Mouse (Mus musculus): ENCODE measurements around the gene Igsf8.

- TF ChIP-seq CTCF (IDR thresholded peaks at IDR 0.05; ENCODE audit: extremely low read depth, insufficient read depth, insufficient read length, insufficient replicate concordance), result no peak
- no peak for TF ChIP-seq POLR2A (IDR thresholded peaks at IDR 0.05; ENCODE audit: low read depth, low read length)
Observed at GRCm38 (mm10) chr1:172281522-172282254, 20.2 kb downstream of the Igsf8 start.
